Mouse (Mus musculus): ENCODE measurements around the gene Dhx15. TPM values are rescaled to one million over a fixed set of nuclear protein-coding genes. Genes with fewer than 3 reads are reported as not detected.

Gene Dhx15
- polyA plus RNA-seq, 2 experiments from 2014 or later, result 97.0 to 105 TPM

DNA sequence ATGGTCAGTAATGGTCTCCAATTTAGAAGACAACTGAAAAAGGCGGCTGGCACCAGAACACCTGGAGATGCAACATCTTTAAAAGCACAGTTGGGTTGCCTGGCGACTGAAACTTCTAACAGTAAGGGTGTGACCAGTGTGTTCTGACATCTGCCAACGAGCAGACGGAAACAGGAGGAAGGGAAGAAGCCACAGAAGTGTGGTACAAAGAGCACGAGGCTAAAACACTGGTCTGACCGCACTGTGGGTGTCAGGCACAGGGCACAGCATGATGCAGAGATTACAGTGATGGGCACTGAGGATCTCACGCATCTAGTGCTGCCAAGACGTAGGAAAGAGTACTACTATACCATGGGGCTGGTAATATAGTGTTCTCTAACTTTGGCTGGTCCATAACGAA, 48.4 kb downstream of the Dhx15 start:
- ATAC-seq, result peak; percentile 69

DNA sequence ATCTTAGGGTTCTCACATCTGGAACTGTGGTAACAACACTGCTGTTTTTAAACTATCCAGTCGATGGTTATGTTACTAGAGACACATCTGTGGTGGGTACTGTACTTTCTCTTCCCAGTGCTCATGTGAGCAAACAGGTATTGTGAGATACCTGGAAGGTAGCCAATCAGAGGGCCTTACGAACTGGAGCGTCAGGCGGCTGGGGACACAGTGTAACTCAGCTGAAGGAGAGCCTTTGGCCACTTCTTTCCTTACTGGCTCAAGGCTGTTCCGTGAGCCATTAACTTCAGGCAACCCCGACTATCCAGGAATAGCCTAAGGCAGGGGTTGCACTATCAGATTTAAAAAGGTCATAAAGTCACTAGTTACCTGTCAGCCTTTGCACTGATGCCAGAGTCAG, 51.5 kb downstream of the Dhx15 start:
- ATAC-seq, result no peak

DNA sequence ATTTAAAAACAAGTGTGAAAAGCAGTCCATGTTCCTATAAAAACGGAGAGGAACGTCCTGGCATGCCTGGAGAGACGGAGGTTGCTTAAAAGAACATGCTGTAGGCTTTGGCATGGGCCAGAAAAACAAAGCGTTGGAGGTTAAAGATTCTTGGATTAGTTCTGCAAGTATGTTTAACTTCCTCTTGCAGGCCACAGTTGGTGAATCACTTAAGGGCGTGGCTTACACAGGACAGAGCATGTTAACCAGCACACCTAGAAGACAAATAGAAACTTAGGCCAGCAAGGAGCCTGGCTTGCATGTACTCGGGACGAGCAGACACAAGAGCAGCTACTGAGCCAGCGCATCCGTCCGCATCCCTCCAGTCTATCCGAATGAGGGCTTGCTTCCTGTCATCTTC, 52.2 kb downstream of the Dhx15 start:
- ATAC-seq, result no peak

DNA sequence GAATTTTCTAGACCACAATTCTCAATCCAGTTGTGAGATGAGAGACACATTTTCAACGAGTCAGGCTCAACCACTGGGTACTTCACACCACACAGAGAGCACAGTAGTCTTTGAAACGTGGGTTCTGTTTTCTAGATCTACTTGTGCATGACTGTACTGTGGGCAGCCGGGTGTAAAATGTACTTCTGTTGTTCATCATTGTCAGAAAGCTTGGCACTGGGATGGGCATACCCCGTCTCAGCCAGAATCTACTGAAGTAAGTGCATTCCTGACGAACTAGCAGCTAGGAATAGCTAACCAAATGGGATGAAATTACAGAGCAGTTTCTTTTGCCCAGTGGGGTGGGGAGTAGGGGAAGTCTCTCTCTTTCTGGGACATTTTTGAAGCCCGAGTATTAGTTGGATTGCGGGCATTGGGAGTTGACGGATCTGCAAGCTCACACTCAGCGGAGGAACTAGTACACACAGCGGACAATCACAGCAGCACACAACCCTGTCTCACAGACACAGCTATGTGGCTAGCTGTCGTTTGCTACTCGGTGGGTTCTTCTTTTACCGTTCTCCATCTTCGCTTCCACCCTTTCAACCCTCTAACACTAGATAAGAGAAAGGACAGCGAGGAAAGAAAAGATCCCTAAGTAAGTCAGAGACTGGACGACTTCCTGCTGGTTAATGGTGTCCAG, 54.7 kb downstream of the Dhx15 start:
- ATAC-seq, result no peak

DNA sequence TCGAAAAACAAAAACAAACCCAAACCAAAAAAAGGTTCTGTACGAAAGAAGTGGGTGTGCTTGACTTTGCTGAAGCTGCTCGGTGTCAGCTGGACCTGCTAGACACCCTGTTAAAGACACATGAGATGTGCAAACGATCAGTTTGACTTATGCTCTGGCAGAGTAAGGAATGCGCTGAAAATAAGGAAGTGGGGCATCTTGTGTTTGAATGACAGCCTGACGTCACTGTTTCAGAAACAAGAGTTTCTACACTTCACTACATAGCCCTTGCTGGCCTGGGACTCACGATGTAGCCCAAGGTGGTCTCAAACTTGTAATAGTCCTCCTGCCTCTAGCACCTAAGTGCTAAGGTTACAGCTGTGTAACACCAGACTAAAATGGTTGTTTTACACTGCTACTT, 57.5 kb downstream of the Dhx15 start:
- no peak for ATAC-seq

DNA sequence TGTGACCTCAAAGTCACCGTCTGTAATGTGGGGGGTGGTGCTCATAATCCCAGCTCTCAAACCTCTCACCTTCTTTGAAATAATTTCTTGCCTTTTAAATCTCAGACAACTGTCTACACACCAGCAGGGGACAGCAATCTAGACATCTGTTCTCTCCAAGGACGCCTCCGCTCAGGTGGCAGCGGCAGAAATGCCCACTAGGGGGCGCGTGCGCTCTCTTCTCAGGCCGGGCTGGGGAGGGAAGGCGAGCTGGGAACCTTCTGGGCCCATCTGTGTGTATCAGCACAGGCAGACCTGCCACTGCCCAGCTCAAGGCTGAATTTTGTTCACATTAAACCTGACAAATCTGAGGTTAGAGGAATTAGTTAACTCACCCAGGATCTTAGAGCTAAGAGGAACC, 58.2 kb downstream of the Dhx15 start:
- ATAC-seq, result no peak

DNA sequence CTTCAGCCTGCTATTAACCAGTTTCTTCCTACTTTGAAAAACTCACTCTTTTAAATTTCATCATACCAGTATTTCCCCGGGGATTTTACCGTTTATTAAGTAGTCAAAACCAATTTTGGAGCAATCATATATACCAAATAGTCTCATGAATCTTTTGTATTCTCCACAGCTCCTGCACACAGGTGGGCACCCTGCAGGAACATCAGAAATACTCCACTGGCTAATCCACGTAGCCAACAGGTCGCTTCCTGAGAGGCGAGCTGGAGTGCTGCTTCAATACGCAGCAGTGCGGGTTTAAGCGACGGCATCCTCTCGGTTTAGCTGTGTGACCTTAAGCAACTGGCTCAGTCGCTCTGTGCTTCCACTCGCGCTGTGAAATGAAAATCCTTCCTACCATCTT, 58.9 kb downstream of the Dhx15 start:
- ATAC-seq, result no peak

DNA sequence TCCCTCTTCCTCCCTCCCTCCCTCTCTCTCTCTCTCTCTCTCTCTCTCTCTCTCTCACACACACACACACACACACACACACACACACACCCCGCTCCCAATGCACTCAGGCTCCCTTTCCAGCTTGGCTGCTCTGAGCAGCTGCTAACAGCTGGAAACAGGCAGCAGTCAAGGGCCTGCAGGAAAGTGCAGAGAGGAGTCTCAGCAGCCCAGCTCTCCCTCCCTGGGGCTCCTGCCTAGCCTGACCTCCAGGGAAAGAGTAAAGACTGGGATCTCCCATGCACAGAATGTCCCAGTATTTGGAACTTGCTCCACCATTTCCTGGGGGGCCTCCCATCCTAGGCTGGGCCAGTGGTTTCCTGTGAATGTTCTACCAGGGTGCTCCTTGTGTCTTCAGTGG, 59.8 kb downstream of the Dhx15 start:
- no peak for ATAC-seq

DNA sequence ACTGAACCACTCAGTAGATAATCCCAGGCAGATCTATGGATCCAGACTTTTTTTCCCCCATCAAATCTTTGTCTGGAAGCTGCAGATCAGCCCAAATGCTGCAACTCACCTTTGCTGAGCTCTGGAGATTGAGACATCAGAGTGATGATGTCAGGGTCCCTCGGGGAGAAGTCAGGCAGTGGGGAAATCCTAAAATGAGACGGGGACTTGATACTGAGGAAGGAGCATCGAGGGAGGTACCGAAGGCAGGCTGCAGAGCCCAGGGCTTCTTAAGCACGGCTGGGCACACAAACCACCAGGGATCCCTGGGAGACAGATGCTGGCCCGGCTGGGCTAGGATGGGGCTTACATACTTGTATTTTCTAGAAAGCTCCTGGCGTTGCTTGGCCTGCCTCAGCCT, 64.1 kb downstream of the Dhx15 start:
- no peak for ATAC-seq

DNA sequence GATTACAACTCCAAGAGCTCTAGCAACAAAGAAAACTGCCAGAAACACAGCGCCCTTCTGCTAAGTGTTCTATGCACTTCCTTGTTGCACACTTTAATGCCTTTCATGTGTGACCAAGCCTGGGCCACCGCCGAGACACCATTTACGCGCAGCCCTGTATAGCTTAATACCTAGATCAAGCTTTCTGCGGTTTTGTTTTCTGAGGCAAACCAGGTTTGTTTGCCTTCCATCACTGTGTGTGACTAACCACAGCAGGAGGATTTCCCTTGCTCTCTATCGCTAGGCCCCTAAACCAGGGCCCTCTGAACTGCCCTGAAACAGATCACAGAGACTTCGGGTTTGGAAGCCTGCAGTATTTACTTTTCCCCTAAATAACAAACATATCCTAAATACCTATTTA, 64.5 kb downstream of the Dhx15 start:
- no peak for ATAC-seq

DNA sequence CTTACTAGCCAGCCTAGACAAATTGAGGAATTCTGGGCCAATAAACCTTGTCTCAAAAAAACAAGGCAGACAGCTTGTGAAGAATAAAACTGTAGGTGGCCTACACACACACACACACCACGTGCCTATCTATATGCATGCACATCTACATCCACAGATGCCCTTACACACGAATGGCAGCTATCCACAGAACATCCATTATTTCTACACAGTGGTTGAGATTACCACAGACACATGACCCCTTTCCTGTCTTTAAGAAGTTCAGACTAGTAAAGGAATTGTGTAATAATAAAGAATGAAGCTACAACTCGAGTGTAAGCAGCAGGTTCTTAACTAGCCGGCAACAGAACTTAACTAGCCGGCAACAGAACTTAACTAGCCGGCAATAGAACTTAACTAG, 68.2 kb downstream of the Dhx15 start:
- ATAC-seq, result no peak

DNA sequence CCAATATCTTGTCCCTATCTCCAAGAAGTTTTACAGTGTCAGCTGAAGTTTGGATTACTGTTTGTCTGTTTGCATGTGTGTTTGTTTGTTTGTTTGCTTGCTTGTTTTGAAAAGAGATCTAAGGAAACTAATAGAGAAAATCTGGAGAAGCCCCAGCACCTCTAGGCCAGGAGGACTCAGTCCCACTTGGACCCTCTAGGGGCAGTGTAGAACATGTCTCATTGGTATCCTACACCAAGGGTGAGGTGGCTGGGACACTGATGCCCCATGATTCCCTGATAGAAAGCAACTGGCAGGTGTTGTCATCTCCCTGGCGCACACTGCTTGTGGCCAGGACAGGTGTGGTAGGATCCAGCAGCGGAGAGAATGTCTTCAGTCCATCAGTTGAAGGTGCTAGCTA, 70.5 kb downstream of the Dhx15 start:
- ATAC-seq, result peak; percentile 39

DNA sequence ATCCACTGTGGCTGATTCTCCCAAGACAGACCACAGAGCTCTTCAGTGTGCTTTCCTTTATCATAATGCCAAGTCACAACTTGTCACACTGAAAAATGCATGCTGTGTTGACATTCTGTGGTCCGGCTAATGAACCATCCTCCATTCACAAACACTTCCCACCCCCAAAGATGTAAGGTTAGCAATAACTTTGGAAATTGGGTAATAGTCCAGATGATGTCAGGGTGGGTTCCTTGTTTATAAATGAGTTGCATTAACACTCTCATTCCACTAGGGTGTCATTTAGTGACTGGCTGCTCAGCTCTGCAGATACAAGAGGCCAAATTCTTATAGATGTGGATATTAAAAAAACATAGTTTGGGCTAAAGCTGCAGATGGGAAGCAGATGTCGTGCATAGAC, 71.1 kb downstream of the Dhx15 start:
- ATAC-seq, result no peak

DNA sequence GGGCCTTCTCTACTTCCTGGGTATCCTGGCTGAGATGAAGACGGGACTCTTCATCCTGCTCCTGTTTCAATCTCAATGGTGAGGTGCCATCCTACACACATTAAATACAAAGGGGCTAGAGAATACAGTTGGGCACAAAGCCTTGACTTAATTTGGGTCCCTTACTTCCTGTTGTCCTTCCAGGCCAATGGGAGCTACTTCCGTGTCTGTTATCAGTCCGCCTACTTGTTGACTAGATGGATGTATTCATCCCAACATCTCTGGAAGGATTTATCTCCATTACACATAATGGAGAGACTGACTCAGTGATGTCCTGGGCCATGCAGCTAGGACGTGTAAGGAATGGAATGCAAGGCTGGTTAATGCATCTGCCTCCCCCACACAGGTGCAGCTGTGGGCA, 72.5 kb downstream of the Dhx15 start:
- ATAC-seq, result no peak

DNA sequence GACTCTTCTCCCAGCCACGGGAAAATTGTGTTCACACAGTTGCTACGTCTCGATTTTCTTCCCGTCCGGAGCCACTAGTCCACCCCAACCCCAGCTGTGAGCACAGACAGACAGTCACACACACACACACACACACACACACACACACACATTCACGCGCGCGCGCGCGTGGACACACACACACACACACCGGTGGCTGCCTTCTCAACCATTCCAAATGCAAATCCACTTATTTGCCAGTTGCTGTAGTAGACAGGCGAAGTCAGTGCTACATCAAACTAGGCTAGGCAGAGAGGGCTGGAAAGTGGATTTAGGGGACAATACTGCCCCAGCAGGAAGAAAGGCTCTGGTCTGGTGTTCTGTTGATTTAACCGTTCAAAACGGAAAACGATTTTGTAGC, 73.9 kb downstream of the Dhx15 start:
- ATAC-seq, result no peak

DNA sequence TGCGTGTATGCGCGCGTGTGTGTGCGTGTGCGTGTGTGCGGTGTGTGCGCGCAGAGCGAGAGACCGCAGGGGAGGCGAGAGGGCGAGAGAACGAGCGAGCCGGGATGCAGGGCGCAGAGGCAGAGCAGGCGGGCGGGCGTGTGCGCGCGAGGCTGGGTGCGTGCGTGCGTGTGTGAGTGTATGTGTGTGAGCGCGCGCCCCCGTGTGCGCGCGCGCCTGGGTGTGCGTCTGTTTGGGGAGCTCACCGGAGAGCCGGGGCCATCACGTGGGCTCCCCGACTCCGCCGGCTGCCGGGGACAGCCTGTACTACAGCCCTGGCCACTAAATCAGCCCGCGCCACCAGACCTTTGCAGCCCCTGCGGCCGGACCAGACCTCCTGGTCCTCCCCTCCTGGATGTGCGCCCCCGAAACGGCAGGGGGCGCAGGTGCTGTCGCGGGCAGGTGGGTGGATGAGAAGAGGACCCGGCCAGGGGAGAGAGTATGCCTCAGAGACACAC, 74.4 kb downstream of the Dhx15 start:
- peak; percentile 46 for ATAC-seq

DNA sequence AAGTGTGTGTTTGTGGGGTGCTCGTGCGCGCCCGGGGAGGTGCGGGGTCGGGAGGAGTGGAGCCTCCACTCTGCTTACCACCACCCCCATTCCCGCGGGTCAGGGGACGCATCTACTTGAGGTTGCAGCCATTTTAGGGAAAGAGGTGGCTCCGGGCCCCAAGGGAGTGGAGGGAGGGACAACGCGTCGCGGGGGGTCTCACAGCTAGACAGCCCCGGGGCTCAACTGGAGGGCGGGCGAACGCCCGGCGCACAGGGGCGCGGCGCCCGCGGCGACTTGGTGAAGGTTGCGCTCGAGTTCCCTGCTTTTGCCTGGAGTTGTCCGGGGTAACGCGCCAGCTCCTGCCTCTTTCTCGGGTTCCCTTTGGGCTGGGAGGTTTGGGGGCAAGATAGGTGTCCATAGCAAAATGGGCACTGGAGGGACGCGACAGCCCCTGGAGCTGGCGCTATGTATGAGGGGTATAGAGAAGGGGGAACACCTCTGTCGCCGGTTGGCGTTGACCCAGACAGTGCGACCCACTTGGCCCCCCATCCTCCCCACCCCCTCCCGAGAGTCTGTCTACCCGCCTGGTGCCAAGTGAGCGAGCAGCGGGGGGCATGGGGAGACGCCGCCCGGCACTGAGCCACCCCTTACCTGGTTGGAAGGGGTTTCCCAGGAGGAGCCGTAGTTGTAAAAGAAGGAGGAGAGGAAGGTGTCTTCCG, 75.4 kb downstream of the Dhx15 start:
- no peak for ATAC-seq

DNA sequence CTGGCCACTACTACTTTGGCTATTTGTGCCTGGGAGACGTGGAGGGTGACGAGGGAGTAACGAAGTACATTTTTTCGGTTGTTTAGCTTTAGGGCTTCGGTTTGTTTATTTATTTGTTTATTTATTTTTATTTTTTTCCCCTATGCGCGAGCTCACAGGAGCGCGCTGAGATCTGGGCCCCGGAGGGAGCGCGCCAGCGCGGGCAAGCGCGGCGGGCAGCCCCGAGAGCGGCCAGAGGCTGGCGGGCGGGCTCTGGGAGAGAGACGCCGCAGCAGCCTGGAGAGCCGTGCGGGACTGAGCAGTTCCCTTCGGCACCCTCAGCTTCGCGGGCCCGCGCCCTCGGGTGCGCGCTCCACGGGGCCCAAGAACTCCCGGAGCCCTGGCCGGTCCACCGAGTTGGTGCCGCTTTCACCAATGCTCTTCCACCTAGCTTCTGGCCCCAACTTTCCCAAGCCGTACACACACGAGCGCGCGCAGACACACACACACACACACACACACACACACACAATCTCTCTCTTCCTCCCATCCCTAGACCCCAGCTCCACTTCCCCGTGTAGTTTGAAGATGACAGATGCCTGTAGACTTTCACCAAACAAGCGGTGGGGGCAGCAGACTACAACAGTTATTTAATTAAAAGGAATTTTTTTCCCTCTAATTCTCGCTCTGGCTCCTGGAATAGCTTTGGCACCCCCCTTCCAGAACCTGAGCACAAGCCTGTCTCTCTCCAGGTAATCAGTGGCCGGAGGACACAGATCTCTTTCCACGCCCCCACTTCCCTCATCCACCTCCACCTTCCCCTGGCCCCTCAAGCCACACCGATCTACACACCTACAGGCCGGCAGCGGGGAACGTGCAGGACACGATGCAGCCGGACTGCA, 76.2 kb downstream of the Dhx15 start:
- no peak for ATAC-seq

DNA sequence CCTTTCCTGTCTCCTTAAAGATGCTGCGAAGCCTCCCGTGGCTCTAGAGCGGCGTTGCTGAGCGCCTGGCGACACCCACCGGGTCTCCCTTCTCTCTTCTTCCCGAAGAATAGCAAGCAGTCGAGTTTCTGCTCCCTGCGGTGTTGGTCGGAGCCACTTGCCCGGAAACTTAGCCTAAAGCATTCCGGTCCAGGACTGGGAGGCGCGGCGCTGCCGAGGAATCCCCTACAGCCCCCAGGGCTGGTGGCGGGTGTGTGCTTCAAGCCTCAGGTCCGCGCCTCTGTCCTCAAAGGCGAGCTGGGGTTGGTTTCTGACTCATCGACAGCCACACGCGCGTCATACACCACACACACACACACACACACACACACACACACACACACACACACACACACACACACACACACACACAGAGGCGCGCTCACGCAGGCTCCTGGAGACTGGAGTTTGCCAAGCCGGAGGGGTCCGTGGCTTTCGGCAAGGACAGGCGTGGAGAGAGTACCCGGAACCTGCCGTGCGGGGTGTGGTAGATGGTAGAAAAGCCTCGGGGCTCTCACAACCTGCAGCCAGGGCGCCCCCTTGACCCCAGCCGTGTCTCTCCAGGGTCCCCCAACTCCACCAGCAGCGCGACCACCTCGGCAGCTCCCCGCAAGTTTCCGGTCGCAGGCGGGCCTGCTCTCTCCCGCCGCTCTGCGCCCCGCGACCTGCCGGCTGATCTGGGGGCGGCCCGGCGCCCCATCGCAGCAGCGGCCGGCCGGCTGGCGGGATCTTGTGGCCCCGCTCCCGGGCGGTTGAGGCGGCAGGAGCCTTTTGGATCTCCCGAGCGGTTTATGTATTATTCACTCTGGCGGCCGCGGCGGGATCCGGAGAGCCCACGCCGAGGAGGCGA, 77.1 kb downstream of the Dhx15 start:
- ATAC-seq, result no peak

DNA sequence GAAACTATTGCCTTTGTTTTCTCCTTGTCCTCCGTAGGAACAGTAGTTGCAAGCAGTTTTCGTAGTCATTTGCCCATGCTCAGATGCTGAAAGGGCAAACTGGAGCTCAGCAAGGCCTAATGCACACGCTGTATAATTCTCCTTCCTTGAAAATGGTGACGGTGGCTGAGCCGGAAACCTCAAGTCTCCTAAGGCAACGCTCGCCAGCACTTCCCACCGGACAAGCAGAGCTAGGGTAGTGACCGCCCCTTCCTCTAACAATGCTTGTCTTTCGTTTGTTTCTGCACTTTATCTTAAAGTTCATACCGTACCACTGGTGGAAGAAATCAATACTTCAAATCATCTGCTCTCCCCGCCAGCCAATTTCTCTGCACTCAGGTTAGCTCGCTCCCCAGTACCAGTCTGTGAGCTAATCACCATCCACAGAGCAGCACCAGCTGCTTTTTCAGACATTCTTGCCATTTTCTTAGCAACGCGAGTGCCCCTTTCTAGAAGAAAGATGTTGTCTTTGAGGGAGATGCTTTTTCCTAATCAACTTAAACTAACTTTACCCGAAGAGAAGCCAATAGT, 78.0 kb downstream of the Dhx15 start:
- ATAC-seq, result peak; percentile 27

DNA sequence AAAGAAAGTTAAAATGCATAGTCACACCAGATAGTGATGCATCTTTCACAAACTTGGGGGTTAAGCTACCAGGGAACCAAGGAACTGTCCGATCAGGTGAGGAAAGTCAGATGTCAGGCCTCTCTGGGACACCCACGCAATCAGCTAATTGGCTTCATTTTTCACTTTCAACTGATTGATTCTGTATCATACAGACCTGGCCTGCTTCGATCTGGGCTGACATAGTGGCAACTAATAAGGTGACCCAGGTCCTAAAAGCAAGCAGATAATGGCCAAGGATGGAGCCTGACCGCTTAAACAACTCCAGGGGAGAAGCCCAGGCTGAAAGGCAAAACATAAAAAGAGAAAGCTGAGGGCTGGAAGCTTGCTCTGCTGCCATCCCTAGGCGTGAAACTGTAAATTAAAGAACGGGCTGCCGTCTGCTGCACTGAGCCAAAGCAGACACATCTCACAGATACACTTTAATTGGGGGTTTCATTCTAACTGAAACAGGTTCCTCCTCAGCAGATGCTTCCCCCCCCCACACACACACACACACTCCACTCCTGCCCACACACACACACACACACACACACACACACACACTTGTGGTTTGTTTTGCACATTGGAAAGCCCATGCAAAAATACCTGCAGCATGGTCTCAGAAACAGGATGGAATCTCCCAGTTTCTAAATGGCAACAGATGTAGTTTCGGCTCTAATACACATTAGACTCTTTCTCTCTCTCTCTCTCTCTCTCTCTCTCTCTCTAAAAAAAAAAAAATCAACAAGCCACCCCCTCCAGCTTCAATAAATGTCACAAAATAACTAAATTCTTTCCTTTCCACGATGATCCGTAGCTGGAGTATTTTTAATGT, 79.3 kb downstream of the Dhx15 start:
- no peak for ATAC-seq
